Mouse (Mus musculus): ENCODE data around the gene Lrrfip2.

Gene Lrrfip2

DNA sequence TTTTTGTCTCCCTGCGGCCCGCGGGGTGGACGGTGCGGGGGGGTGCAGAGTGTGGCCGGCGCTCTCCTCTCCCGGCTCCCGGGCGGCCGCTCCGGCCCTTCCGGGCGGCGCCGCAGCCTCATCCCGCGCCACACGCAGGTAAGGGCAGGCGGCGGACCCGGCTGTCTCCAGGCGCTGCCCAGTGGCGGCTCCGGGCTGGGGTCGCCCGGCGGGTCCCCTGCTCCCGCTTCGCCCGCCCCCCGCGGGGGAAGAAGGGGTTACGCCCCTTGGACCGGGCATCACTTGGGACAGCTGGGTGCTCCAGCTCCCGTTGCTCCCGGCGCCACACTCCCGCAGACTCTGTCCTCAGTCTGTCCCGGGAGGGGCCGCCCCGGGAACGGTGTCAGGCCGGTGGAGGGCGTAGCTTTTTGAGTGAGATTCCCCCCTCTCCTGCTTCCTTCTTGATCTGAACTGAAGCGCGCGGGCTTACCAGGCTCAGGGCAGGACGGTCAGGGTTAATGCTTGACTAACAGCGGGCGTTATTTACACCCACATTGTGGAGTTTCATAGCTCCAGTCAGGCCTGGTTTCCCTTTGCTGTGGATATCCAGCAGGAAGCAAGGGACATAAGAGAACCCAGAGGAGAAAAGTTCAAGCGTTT is 979 bp downstream of the Lrrfip2 start:
- peak; percentile 48 for DNase-seq

DNA sequence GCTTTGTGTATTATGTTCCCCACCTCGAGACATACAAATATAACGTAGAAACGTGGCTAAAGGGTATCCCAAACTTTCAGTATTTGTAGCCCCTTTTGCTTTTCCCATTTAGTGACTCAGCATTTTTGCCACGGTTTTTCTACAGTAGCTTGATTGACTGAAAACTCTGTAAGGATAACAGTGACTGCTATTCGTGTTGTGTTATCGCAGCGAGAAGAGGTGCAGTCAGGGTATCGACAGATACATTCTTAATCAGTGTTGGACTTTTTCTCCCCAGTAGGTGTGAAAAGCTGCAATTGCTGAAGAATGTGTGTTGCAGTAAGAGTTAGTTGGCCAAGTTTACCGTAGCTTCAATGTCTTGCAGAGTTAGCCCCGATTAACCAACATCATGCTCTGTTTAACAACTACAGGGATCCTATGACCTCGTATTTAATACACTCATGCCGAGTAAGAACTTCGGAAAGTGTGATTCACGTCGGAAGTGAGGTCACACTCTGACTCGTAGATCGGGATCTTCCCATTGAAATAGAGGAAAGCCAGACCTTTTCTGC is 1.6 kb downstream of the Lrrfip2 start:
- DNase-seq: no peak

DNA sequence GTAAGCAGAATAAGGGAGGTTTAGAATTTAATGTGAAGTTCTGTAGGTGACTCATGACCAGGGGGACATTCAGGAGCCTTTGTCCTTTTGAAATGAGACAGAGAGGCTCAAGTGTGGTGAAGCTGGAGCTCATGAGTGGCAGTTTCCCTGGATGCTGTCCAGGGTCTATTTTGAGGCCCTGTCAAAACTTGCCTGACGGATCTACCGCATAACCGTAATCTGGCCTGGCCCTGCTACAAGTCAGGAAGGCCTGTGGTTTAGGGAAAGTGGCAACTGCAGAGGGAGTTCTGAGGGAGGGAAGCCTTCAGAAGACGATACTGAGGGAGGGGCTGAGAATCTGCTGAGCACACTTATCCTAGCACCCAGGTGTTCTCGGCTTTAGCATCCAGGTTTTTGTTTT is 5.1 kb downstream of the Lrrfip2 start:
- no peak for DNase-seq

DNA sequence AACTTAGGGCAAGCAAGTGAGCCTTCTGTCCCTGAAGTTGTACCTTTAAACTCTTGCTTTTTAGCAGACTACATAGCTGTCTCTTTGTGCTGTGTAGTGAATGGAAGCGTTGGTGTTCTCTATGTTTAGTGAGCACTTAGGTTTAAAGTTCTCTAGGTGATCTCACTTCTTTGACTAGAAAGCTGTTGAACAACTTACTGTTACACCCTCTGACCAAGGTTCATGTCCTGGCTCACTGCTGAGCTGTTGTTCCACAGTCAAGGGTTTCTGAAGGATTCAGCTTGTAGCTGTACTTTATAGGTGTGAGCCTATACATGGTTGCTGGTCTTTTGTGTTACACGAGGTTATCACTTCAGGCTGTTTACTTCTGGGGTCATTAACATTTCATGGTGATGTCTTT is 5.9 kb downstream of the Lrrfip2 start:
- DNase-seq: no peak

DNA sequence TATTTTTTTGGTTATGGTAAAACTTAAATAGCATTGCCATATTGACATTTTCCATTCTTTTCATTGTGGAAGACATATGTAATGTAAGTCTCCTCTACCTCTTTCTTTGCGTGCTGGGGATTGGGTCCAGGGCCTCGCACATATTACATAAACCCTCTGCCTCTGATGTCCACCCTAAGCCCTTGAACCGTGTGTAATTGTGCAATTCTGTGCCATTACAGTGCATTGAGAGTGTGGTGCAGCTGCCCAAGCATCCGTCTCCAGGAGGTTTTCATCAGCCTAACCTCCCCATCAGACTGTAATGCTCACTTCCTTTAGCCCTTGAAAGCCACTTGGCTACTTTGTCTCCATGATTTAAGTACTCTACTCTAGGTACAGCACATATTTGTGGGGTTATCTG is 7.0 kb downstream of the Lrrfip2 start:
- DNase-seq: no peak

DNA sequence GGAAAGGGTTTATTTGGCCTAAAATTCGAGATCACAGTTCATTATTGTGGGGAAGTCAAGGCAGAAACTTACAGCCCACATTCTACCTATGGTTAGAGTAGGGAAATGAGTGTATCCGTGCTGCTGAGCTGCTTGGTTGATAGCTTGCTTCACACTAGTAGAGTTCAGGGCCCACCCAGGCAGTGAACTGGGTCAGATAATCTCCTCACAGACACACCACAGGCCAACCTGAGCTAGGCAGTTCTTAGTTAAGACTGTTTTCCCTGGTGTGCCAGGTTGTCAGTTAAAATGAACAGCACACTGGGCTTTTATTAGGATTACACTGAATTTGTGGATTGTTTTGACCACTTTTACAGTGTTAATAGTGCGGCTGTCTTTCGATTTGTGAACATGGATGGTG is 9.3 kb downstream of the Lrrfip2 start:
- no peak for DNase-seq

DNA sequence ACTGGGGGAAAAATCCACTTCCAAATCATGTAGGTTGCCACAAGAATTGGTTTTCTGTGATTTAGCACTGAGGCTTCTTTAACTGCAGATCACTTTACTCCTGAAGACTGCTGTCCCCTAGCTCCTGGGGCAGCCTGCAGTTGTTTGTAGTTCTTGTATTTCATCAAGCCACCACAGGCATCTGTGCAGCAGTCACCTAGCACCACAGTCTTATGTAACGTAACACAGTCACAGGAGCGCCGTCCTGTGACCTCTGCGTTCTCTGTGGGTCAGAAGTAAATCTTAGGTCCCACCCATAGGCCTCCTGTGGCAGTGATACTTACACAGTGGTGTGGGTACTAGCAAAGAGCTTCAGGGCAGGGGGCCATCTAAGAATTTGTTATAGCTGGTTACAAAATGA is 10.4 kb downstream of the Lrrfip2 start:
- no peak for DNase-seq

DNA sequence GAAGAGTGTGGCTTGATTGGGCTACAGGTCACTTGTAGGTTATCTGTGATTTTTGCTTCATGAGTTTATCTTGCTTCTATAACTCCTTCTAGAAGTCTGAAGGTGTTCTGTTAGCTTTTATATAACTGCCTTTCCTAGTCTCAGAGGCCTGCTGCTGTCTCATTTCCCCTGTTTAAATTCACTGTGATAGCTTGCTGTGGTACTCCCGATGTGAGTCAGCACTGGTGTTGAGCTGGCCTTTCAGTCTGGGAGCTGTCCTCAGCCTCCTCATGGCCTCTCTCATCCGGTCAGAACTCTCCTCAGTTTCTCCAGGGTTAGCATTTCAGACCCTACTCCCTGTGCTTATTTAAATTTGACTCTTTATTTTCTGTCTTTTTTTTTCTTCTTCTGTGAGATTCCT is 12.7 kb downstream of the Lrrfip2 start:
- no peak for DNase-seq

DNA sequence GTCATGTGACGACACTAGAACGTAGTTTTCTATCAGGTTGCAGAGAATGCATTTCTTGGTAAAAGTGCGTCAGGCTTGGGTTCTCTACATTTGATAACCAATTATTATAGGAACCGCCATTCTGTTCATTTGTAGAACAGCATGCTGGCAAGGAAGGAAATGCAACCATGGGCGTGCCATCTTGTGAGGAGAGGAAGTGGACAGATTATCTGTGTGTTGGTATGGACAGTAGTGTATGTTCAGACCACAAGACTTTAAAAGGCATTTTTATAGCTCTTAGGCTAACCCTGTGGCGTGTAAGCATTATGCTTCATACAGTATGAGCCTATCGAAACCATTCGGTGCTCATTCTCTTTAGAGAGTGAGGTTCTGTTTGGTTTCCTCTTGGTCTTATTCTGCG is 20.8 kb downstream of the Lrrfip2 start:
- no peak for DNase-seq

DNA sequence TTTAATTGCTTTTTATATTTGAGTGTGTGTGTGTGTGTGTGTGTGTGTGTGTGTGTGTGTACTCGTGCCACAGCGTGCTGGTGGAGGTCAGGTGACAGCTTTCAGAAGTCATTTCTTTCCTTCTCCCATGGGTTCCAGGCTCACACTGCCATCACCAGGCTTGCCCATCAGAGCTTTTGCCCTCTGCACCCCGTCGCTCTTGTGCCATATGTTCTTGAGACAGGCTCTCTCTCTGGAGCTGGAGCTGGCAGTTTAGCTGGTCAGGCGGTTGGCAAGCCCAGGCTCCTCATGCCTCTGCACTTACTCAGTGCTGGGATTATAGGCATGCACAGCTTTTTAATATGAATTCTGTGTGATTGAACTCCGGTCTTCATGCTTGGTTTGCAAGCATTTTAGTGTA is 25.3 kb downstream of the Lrrfip2 start:
- no peak for DNase-seq

DNA sequence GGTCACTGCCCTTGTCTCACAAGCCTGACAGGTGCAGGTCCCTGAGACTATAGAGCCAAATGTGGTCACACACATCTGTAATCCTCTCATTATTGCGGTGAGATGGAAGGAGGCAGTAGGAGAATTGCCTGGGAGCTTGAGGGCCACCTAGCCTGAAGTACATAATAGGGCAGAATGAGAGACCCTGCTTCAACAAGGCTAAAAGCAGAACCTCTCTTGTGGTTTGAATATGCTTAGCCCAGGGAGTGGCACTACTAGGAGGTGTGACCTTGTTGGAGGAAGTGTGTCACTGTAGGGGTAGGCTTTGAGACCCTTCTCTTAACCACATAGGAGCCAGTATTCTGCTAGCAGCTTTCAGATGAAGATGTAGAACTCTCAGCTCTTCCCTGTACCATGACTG is 26.0 kb downstream of the Lrrfip2 start:
- DNase-seq: no peak

DNA sequence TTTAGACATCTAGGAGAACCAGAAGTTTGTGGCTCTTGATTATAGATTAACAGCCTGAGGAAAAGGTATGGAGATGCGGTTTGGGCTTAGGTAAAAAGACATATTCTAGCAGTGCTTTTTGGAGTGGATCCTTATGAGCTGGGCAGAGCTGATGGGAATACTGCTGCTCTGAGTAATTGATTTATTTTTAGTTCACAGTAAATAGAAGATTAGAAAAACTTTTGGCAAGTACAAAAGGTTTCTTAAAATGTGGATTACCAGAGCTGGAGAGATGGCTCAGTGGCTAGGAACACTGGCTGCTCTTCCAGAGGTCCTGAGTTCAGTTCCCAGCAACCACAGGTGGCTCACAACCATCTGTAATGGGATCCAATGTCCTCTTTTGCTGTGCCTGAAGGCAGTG is 27.3 kb downstream of the Lrrfip2 start:
- no peak for DNase-seq

DNA sequence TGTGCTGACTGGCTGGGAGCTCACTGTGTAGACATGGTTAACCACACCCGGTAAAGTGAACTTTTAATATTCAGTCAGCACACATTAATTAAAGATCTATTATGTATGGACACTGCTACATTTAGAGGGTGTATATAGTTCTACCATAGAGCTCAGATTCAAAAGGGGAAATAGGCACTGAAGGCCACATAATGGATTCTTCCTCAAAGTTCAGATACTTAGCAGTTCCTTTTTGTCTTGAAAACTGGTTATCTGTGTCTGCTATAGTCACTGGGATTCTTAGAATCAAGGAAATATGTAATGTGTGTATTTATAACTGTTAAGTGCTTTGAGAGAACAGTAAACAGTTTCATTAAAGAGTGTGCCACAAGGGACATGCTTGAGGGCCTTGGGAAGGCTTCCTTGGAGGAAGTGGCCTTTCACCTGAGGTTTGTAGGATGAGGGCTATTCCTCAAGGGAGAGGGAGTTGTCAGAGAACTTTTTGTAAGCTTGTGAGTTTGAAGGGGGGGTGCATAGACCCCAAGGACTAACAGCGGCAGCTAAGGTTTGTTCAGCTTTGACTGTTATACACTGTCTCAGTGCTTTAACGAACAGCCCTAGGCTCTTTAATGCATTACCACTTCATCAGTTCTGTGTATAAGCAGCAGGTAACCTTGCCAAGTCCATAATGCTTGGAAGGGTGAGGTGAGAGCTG is 28.3 kb downstream of the Lrrfip2 start:
- no peak for DNase-seq

DNA sequence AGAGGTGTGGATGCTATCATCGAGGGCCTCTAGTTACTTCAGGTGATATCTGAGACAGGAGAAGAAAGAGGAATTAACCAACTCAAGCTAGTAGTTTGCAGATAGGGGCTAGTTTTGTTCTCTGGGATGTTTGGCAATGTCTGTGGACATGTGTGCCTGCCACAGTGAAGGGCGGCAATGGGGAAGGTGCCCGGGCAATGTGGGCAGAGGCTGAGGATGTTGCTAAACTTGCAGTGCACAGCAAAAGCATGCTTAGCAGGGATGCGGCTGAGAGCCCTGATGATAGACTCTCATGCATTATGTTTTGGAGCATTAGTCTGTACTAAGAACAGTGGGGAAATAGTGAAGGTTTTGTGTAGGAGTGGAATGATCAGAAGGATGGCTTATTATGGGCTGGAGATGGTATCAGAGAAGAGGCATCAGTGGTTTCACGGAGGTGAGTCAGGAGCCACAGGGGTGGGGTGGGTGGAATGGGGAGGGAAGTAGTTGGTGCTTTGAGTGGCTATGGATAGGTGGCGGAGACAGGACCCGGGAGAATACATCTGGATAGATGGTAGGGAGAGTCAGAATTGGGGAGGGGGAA is 28.9 kb downstream of the Lrrfip2 start:
- DNase-seq: no peak

DNA sequence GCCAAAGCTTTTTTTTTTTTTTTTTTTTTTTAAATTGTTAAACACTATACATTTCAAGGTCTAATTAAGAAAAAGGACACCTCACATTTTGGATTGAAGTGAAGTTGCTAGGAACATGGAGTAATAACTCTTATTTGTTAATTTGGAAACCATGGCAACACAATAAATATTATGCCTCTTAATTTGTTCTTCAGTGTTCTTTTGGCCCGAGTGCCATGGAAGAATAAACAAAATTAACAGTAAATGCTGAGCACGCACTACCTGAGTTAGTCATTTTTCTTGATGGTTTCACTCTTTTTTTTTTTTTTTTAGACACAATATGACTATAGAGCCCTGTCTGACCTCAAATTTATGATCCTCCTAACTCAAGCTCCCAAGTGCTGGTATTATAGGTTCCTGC is 30.6 kb downstream of the Lrrfip2 start:
- no peak for DNase-seq

DNA sequence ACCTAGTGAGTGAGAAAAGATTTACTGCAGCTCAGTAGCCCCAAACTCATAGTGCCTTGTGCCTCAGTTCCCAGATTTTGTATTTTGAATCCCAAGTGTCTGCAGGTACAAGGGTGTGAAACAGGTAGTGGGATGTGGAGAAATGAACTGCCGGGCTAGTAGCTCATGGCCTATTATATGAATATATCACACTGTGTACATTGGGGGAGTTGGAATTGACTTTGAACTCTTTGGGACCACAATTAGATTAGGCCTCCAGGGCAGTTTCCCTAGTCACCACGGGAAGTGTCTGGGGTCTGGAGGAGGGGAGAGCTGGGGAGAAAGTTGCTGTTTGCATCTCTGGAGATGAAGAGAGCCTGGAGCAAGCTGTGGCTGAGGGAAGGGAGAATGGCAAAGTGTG is 31.0 kb downstream of the Lrrfip2 start:
- DNase-seq: no peak

DNA sequence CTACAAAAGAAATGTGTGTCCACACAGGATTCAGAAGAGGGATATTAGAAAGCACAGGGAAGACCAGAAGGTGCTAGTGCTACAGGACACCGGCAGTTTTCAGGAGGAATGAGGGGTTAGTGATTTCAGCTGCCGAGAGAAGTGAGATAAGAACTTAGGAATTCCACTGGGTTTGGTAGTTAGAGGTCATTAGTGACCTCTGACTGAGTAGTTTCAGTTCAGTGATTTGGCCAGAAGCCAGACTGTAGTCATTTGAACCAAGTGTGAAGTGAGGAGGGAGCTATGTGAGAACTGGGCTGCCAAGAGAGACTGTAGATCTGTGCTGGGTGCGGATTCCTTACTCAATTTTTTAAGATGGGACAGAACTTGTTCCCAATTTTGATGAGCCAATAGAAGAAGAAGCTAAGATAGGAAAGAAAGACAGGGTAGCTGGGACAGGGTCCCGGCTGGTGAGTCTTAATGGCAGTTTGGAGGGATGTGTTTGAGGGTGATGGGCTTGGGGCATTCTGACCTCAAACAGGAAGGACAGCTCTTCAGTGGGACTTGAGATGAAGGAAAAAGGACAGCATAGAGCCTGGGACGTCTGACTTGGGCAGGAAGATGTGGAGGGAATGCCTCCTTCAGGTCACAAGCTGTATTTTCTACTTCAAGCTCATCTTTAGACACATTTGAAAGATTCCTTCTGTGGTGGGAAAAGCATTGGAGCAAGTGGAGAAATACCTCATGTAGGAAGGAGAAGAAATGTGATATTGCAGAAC is 32.0 kb downstream of the Lrrfip2 start:
- no peak for DNase-seq

DNA sequence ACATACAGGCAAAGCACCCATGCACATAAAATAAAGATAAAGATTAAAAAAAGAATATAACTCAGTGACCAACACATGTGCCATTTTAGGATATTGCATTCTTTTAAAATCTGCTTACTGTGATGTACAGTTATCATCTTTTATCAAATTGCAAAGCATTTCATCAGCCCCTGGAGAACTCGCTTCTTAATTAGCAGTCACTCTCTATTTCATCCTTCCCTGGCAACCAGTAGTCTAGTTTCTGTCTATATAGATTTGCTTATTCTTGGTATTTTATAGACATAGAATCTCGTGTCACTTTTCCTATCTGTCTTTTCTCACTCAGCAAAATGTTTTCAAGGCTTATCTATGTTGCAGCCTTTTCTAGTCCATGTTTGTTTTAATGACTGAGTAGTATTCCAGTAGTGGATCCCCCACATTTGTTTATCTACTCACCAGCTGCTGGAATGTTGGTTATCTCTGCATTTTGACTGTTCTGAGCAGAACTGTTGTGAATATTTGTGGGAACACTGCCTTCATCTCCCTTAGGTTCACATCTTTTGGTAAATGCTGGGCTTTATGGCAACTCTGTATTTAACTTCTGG is 35.0 kb downstream of the Lrrfip2 start:
- no peak for DNase-seq

DNA sequence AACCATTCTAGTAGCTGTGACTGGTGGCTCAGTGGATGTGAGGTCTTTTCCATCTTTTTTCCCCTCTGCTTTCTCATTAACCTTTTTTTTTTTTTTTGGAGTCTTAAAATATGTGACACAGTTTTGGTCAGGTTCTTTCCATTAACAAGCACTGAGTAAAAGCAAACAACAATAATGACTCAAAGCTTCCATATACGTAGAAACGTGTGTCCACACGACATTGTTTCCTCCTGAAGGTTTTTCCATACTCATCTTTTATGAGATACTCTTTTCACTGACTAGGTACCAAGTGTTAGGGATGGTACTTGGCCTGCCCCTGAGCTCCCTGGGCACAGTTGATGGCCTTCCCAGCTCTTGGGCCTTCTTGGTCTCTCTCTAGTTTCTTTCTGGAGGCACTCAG is 35.6 kb downstream of the Lrrfip2 start:
- no peak for DNase-seq

DNA sequence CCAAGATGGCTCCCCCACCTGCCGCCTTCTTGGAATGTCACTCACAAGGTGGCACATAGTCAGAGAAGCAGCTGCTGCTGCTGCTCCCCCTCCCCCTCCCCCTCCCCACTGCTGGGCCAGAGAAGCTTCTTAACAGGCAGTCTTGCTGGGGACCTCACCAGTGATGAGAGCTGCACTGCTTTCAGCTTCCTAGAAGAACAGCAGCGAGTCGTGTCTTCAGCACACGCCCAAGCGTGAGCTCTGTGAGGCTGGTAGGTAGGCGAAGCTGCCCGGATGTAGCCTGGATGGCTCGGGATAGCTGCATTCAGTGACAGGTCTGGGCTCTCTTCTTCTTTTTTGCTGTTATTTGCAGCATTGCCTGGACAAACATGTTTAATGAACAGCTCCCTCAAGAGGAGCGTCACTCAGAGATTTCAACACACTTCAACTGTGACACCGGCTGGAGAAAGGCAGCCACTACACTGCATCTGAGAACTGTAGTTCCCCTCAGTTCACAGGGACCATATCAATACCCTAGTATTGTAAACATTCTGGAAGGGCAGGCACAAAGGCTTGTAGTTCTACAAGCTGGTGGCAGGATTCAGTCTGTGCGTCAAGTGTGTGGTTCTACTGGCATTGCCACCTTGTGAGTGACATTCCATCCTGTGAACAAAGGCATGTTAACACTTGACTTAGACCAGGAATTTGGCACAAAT is 38.5 kb downstream of the Lrrfip2 start:
- no peak for DNase-seq

DNA sequence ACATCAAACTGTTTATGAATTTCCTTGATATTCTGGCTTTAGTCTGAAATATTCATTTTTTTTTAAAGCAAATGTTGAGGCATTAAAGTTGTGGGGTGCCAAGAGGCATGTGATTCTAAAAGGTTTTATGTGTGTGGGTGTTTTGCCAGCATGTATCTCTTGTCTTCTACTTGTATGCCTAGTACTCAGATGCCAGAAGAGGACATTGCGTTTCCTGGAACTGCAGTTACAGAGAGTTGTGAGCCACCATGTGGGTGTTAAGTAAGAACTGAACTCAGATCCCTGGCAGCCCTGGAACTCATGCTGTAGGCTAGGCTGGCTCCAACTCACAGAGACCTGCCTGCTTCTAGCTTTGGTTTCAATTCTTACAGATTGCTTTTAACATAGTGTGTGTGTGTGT is 42.2 kb downstream of the Lrrfip2 start:
- no peak for DNase-seq

DNA sequence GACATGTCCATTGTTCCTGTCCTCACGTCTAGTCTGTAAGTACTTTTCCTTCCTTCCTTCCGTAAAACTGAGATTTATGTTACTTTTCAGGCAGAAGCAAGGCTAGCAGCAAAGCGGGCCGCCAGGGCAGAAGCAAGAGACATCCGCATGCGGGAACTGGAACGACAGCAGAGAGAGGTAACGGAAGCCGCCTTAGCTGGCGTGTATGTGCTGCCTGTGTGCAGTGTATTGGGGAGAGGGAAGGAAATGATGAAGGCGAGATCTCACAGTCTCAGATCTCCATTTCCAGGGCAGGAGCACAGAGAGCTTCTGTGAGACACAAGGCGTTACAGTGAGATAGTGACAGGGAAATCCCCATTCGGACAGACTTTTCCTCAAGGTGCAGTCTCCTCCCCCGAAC is 43.8 kb downstream of the Lrrfip2 start:
- DNase-seq: no peak

DNA sequence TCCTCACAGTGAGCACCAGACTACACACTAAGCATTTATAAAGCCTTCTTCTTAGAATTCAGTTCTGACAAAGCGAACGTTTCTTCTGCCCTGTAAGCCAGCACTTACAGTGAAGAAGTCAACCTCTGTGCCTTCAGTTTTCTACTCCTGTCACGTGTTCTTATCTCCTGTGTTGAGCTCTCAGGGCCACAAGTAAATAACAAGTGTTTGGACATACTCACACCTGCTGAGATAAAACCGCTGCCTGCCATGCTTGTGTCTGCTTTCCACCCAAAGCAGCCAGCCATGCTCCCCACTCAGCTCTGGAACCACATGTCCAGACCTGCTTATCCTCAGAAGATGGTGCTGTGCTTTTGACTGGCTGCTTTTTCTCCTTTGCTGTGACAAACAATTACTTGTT is 49.2 kb downstream of the Lrrfip2 start:
- DNase-seq: no peak

Measured in thymus, postnatal 14 days (tissue).